Mouse (Mus musculus): ENCODE data around the gene Rprd1b.

- no peak for TF ChIP-seq CTCF (IDR thresholded peaks at IDR 0.05; ENCODE audit: borderline replicate concordance, insufficient read depth, low read length)
- TF ChIP-seq POLR2A (IDR thresholded peaks at IDR 0.05; ENCODE audit: low read depth, low read length), result no peak
These were observed 11.4 kb downstream of the Rprd1b start for GRCm38 (mm10) chr2:158039662-158040061.
